Mouse (Mus musculus): ENCODE results near the gene Mybphl. TPM values are rescaled to one million over a fixed set of nuclear protein-coding genes. Genes with fewer than 3 reads are reported as not detected.

Gene Mybphl
- polyA plus RNA-seq, 1 experiment from 2014 or later = 39.8 TPM

DNA sequence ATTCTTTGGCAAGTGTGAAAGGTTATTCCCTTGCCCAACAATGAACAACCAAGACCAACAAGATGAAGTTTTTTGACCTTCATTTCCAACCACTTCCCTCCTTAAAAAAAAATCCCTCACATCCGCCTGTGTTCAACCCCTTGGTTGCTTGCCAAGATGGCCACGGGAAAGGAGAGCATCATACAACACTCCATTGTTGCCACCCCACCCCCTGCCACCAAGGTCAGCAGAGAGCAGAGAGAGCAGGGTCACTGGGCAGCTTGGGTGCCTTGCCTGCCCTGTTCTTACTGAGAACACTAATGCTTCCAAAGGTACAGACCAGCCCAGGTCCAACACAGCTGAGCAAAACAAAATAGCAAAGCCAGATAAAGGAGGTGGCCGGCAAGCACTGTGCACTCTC, 7.6 kb downstream of the Mybphl start:
- Histone ChIP-seq H3K4me3 (no peak overlapping the region), H3K27me3 (replicated peaks) (no peaks in the 10 kb centered on the region), H3K36me3 (no peaks in the 10 kb centered on the region), H3K9ac (no peak overlapping the region), H3K4me2 (no peak overlapping the region), H3K27ac (ENCODE audit: poor library complexity, severe bottlenecking) (no peak overlapping the region), H3K4me1 (replicated peaks) (peaks cover 44% of the 10 kb centered on the region), H3K9me3 (replicated peaks) (no peaks in the 10 kb centered on the region)
- ATAC-seq (ENCODE audit: insufficient number of reproducible peaks, low FRiP score) = 0 out of 2 replicates have a peak, but pooled peaks have one; percentile 37
- WGBS = 14% methylated on average over 3 of the region's 3 CpGs

DNA sequence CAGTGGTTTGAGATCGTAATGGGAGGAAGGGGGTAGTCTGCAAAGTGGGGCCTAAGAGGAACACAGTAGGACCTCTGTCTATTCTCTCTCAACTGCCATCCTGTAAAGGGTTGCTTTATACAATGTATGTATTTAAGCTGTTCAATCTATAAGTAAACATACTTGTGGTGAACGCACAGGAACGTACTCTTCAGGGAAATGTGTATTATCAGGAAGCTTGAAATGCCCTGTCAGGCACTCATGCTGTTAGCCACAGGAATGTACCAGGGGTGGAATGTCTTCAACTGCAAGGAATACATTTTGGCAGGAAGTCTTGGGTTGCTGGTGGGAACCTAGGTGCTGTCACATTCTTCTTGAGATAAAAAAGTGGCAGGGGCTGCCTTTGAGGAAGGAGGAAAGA, 8.0 kb downstream of the Mybphl start:
- H3K4me3 ChIP-seq = no peak overlapping the region
- H3K27me3 ChIP-seq (replicated peaks) = no peaks in the 10 kb centered on the region
- H3K36me3 ChIP-seq = no peaks in the 10 kb centered on the region
- H3K9me3 ChIP-seq (replicated peaks) = no peaks in the 10 kb centered on the region
- no peak overlapping the region for H3K27ac ChIP-seq (ENCODE audit: poor library complexity, severe bottlenecking)
- no peak overlapping the region for H3K4me2 ChIP-seq
- H3K4me1 ChIP-seq (replicated peaks) = peaks cover 40% of the 10 kb centered on the region
- 30% methylated on average over 3 of the region's 3 CpGs for WGBS
- no peak overlapping the region for H3K9ac ChIP-seq
- no peak for ATAC-seq (ENCODE audit: insufficient number of reproducible peaks, low FRiP score)

DNA sequence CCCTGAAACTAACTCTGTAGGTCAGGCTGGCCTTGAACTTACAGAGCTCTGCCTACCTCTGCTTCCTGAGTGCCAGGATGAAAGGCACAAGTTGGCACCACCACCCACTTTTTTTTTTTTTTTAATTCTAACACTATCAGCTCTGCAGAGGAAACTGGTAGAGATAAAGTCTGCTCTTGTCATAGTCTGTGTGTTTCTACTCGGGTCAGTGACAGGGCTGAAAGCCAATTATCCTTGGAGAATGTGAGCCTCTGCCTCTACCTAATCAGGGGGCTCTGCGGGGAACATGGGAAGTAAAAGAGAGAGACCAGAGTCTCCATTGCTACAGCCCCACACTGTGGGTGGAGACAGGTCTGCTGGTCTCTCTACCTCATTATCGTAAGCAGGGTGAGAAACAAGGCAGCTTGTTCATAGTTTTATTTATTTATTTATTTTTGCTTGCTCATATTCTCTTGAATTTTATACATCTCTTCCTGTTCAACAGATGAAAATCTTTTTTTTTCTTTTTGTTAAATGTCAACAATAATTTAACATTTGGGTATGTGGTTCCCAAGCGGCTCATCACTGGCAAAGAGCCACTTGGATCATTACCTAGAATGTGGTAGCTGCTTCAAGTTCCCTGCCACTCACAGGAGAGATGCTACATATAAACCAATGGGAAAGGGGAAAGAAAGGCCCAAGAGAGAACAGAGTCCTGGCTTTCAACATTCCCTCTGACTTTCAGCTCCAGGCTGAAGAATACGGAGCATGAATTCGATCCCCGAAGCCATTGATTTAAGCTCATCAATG, 14.4 kb downstream of the Mybphl start:
- Histone ChIP-seq H3K4me1 (replicated peaks) (peaks cover 34% of the 10 kb centered on the region), H3K36me3 (no peaks in the 10 kb centered on the region), H3K4me3 (no peak overlapping the region), H3K27ac (ENCODE audit: poor library complexity, severe bottlenecking) (no peak overlapping the region), H3K27me3 (replicated peaks) (no peaks in the 10 kb centered on the region), H3K4me2 (no peak overlapping the region), H3K9me3 (replicated peaks) (no peaks in the 10 kb centered on the region), H3K9ac (no peak overlapping the region)
- 57% methylated on average over 7 of the region's 7 CpGs for WGBS
- ATAC-seq (ENCODE audit: insufficient number of reproducible peaks, low FRiP score) = no peak

DNA sequence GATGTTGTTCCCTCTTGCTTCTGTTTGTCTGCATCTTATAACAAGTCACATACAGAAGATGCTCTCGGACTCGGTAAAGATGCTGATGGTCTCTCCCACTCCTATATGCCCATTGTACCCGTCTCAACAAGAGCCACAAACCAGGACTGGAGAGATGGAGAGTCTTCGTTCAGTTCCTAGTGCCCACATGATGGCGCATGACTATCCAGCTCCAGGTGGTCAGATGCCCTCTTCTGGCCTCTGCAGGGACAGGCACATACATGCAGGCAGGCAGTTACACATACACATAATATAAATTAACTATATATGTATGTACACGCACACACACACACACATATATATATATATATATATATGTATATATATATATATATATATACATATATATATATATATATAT, 16.0 kb downstream of the Mybphl start:
- peaks cover 45% of the 10 kb centered on the region for H3K4me1 ChIP-seq (replicated peaks)
- H3K27ac ChIP-seq (ENCODE audit: poor library complexity, severe bottlenecking) = no peak overlapping the region
- H3K27me3 ChIP-seq (replicated peaks) = no peaks in the 10 kb centered on the region
- 83% methylated on average over 6 of the region's 6 CpGs for WGBS
- no peak for ATAC-seq (ENCODE audit: insufficient number of reproducible peaks, low FRiP score)
- H3K36me3 ChIP-seq = peaks cover 3% of the 10 kb centered on the region; the same call in 1 of the 2 replicates
- H3K4me3 ChIP-seq = no peak overlapping the region
- H3K9ac ChIP-seq = no peak overlapping the region
- H3K4me2 ChIP-seq = no peak overlapping the region
- no peaks in the 10 kb centered on the region for H3K9me3 ChIP-seq (replicated peaks)

DNA sequence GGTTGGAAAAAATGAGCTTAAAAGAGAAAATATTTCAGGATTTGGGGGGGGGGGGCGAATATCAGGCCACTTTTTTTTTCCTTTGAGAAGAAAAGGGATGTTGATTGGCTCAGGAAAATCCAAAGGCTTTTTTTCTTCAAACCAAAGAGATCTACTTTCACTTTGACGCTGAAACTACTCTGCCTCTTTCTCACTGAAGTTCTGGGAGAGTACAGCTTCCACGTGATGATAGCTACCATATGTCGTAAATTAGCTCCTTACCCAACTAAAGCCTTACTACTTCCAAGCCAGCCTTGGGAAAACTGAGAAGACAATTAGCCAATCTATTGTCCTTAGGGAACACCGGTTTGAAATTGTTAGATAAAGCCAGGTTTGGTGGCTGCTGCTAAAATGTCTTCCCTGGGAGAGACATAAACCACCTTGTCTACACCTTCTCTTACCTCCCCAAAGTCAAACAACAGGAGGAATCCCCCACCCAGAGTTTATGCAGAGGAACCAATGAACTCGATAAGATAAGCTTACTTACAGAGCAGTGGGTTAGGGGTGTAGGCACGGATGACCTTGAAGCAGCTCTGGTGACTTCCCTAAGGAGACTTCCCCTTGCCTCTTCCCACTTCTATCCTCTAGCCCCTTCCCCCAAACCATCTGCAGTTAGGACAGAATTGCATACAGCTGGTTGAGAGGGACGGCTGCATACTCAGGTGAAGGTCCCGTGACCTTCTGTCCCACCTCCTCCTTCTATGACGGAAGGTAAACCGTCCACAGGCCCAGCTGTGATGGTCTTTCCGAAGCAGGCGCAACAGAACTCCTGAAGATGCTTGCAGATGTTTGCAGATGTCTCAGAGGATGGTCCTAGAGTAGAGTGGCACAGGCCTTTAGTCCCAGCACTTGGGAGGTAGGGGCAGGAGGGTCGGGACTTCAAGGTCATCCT, 17.5 kb downstream of the Mybphl start:
- peak overlapping the region; percentile 63 for H3K4me3 ChIP-seq
- no peak overlapping the region; the same call in 1 of the 2 replicates for H3K9ac ChIP-seq
- ATAC-seq (ENCODE audit: insufficient number of reproducible peaks, low FRiP score) = no peak
- 45% methylated on average over 14 of the region's 14 CpGs for WGBS
- no peaks in the 10 kb centered on the region for H3K27me3 ChIP-seq (replicated peaks)
- peaks cover 45% of the 10 kb centered on the region for H3K4me1 ChIP-seq (replicated peaks)
- peaks cover 16% of the 10 kb centered on the region for H3K36me3 ChIP-seq
- H3K27ac ChIP-seq (ENCODE audit: poor library complexity, severe bottlenecking) = peak overlapping the region; percentile 30; the same call in 1 of the 2 replicates
- peak overlapping the region; percentile 85 for H3K4me2 ChIP-seq
- no peaks in the 10 kb centered on the region for H3K9me3 ChIP-seq (replicated peaks)

GRCm38 (mm10) chr3:108383485-108384354, 19.0 kb downstream of the Mybphl start, which contains the start of gene Psrc1:
Gene Psrc1, plus strand, starts transcription at chr3:108383839.
- peak; percentile 92 for ATAC-seq (ENCODE audit: insufficient number of reproducible peaks, low FRiP score)
- Histone ChIP-seq H3K4me3 (peak within 1 kb of the TSS; percentile 63), H3K4me1 (replicated peaks) (peaks cover 45% of the 10 kb centered on the region), H3K4me2 (peak within 1 kb of the TSS; percentile 85), H3K36me3 (peaks cover 21% of the 10 kb centered on the region), H3K27me3 (replicated peaks) (no peaks in the 10 kb centered on the region), H3K9ac (peak within 1 kb of the TSS; percentile 59), H3K9me3 (replicated peaks) (no peaks in the 10 kb centered on the region), H3K27ac (ENCODE audit: poor library complexity, severe bottlenecking) (peak within 1 kb of the TSS; percentile 40; the same call in 1 of the 2 replicates)
- 2% methylated on average over 44 of the region's 44 CpGs for WGBS

DNA sequence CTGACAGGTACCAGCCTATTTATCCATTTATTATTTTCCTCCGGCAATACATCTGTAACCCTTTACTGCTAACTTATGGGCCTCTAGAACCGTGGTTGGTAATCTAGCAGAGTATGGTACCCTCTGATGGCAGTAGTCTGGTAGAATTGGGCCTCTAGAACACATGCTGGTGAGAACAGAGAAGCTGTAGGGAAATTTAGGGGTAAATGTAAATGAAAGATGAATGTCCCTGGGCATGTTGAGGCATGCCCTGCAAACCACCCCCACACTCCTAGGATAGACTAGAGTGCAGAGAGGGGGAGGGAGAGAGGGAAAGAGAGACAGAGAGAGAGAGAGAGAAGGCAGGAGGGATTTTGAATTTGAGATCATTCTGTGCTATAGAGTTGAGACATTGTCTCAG, 19.7 kb downstream of the Mybphl start:
- Histone ChIP-seq H3K27ac (ENCODE audit: poor library complexity, severe bottlenecking) (no peak overlapping the region), H3K27me3 (replicated peaks) (no peaks in the 10 kb centered on the region), H3K36me3 (peaks cover 21% of the 10 kb centered on the region), H3K9me3 (replicated peaks) (no peaks in the 10 kb centered on the region), H3K4me2 (peak overlapping the region; percentile 85), H3K9ac (peak overlapping the region; percentile 59), H3K4me1 (replicated peaks) (peaks cover 45% of the 10 kb centered on the region), H3K4me3 (peak overlapping the region; percentile 63)
- 43% methylated on average over 2 of the region's 2 CpGs for WGBS
- ATAC-seq (ENCODE audit: insufficient number of reproducible peaks, low FRiP score) = no peak

- no peak overlapping the region for H3K9ac ChIP-seq
- H3K36me3 ChIP-seq = peaks cover 21% of the 10 kb centered on the region
- ATAC-seq (ENCODE audit: insufficient number of reproducible peaks, low FRiP score) = no peak
- no peak overlapping the region for H3K4me3 ChIP-seq
- no peak overlapping the region for H3K4me2 ChIP-seq
- no peak overlapping the region for H3K27ac ChIP-seq (ENCODE audit: poor library complexity, severe bottlenecking)
- H3K4me1 ChIP-seq (replicated peaks) = peaks cover 42% of the 10 kb centered on the region
- 94% methylated on average over 10 of the region's 10 CpGs for WGBS
- H3K27me3 ChIP-seq (replicated peaks) = no peaks in the 10 kb centered on the region
- H3K9me3 ChIP-seq (replicated peaks) = no peaks in the 10 kb centered on the region
These were observed 21.5 kb downstream of the Mybphl start for GRCm38 (mm10) chr3:108386186-108386585.

DNA sequence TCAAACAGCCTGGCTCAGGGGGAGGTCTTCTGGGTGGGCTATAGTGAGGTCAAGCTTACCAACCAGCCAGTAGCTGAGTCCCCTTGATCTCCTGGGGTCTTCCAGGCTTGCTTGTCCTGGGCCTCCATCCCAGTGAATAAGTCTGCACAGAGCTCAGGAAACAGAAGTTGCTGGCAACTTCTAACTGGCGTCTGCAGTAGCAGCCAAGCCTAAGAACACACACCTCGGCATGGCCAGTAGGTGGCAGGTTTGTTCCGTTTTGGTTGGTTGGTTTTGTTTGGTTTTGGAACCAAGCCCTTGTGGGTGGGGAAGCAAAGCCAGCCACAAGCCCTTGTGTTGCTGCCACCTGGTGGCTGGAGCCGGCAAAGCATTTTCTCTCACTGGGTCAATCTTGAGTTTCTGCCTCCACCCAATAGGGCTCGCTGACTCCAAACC, 24.4 kb downstream of the Mybphl start:
- no peaks in the 10 kb centered on the region for H3K9me3 ChIP-seq (replicated peaks)
- H3K27me3 ChIP-seq (replicated peaks) = peaks cover 9% of the 10 kb centered on the region
- peaks cover 38% of the 10 kb centered on the region for H3K4me1 ChIP-seq (replicated peaks)
- H3K27ac ChIP-seq (ENCODE audit: poor library complexity, severe bottlenecking) = no peak overlapping the region; the same call in 1 of the 2 replicates
- no peak overlapping the region; the same call in 1 of the 2 replicates for H3K9ac ChIP-seq
- ATAC-seq (ENCODE audit: insufficient number of reproducible peaks, low FRiP score) = peak; percentile 78
- WGBS = 0% methylated on average over 5 of the region's 5 CpGs
- H3K36me3 ChIP-seq = peaks cover 21% of the 10 kb centered on the region
- H3K4me3 ChIP-seq = no peak overlapping the region
- peak overlapping the region; percentile 44 for H3K4me2 ChIP-seq

GRCm38 (mm10) chr3:108392299-108392698, 27.6 kb downstream of the Mybphl start:
- Histone ChIP-seq H3K4me1 (replicated peaks) (peaks cover 28% of the 10 kb centered on the region), H3K36me3 (peaks cover 4% of the 10 kb centered on the region), H3K4me3 (no peak overlapping the region), H3K9ac (peak overlapping the region; percentile 22; the same call in 1 of the 2 replicates), H3K27ac (ENCODE audit: poor library complexity, severe bottlenecking) (no peak overlapping the region), H3K4me2 (peak overlapping the region; percentile 23), H3K9me3 (replicated peaks) (no peaks in the 10 kb centered on the region), H3K27me3 (replicated peaks) (peaks cover 24% of the 10 kb centered on the region)
- WGBS = 12% methylated on average over 10 of the region's 10 CpGs
- no peak for ATAC-seq (ENCODE audit: insufficient number of reproducible peaks, low FRiP score)
